Mouse (Mus musculus): ENCODE data around the gene Nsun2. TPM values are rescaled to one million over a fixed set of nuclear protein-coding genes. Genes with fewer than 3 reads are reported as not detected.

Gene Nsun2
- total RNA-seq (2014; rRNA removed; ENCODE audit: low replicate concordance) = 21.7 and 21.8 TPM in 2 replicates
- polyA plus RNA-seq (2015; fragmentation: Nextera tagmentation; extraction: Ambion mirVana) = 34.2 and 34.3 TPM in 2 replicates

DNA sequence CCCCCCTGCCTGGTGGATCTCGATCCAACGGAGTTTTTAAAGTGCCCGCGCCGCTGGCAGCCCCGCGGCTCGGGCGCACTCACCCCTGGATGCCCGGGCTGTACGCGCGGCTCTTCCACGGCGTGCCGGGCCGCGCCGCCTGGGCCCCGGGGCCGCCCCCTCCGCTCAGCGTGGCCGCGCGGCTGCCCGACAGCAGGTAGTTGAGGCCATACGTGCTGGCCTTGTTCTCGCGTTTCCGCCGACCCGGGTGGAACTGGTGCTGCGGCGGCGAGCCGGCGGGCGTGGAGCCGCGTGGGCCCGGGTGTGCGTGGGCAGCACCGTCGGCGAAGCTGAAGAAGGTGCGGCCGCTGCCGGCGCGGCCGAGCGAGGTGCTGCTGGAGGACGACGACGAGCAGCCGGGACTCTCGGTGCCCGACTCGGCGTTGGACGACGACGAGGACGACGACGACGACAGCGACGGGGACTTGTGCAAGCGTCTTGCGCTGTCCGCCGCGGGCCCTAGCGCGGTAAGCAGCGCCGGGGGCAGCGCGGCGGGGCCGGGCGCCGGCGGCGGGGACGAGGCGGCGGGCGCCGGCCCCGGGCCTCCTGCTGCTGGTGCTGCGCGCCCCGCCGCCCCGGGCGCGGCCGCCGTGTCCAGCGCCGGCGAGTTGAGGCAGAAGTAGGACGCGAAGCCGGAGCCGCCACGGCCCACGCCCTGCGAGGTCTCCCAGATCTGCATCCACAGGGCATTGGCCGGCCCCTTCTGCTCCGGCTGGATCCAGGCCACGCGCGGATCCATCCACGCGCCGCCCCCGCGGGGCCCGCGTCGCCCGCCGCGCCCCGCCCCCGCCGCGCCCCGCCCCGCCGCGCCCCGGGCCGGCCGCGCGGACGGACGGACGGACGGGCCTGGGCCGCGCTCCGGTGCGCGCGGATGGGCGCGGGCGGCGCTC, at the start of gene Nsun2:
Gene Nsun2 (plus strand): TSS at position 342 of the 929 bp plus-strand sequence.
- no peak for TF ChIP-seq CTCF (IDR thresholded peaks at IDR 0.05; ENCODE audit: low read depth)
- TF ChIP-seq EP300 (IDR thresholded peaks at IDR 0.05; ENCODE audit: low read depth) = no peak
- Histone ChIP-seq H3K9me3 (replicated peaks; ENCODE audit: control insufficient read depth, low read length) (no peaks in the 10 kb centered on the region), H3K4me3 (ENCODE audit: low read depth, low read length) (peak within 1 kb of the TSS; percentile 93), H3K4me1 (ENCODE audit: control insufficient read depth, insufficient read depth) (peaks cover 31% of the 10 kb centered on the region), H3K27ac (ENCODE audit: low read depth) (peak within 1 kb of the TSS; percentile 97), H3K9ac (replicated peaks; ENCODE audit: low read depth, low read length) (peak within 1 kb of the TSS; percentile 86), H3K4me2 (ENCODE audit: low read depth, low read length) (peak within 1 kb of the TSS; percentile 72), H3K27me3 (ENCODE audit: control insufficient read depth, insufficient read depth, low read length) (no peaks in the 10 kb centered on the region), H3K36me3 (replicated peaks; ENCODE audit: control insufficient read depth, insufficient read depth, low read length) (no peaks in the 10 kb centered on the region)
- no peak for DNase-seq (ENCODE audit: low spot score)
- WGBS = under 1% methylated on average over 93 of the region's 155 CpGs
- peak; percentile 14 for ATAC-seq (ENCODE audit: insufficient read depth, low read depth)

DNA sequence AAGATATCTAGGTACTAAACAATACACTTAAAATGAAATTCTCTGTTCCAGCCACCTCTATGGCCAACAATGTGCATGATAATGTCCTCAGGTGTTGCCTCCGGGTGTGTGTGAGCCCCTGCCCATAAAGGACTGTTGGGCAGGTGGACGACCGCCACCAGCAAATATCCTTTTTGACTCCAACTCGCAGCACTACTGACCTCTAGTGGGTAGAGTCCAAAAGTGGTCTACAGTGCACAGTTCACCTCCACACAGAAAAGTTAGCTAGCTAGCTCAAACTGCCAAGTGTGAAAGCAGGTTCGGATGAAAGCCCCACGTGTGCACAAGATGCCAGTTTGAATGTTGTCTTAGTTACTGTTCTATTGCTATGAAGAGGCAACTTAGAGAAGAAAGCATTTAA, 48.2 kb upstream of the Nsun2 start:
- H3K27ac ChIP-seq (ENCODE audit: low read depth) = no peak overlapping the region
- TF ChIP-seq CTCF (IDR thresholded peaks at IDR 0.05; ENCODE audit: low read depth) (peak; percentile 82), EP300 (IDR thresholded peaks at IDR 0.05; ENCODE audit: low read depth) (no peak)
- no peak overlapping the region for H3K4me2 ChIP-seq (ENCODE audit: low read depth, low read length)
- 10% methylated on average over 6 of the region's 6 CpGs for whole genome bisulfite sequencing
- DNase-seq (ENCODE audit: low spot score) (peak; percentile 65), ATAC-seq (ENCODE audit: insufficient read depth, low read depth) (no peak)
- no peak overlapping the region for H3K4me3 ChIP-seq (ENCODE audit: low read depth, low read length)
- peaks cover 26% of the 10 kb centered on the region for H3K4me1 ChIP-seq (ENCODE audit: control insufficient read depth, insufficient read depth)
- H3K27me3 ChIP-seq (ENCODE audit: control insufficient read depth, insufficient read depth, low read length) = peaks cover 21% of the 10 kb centered on the region; the same call in 1 of the 2 replicates
- no peaks in the 10 kb centered on the region for H3K9me3 ChIP-seq (replicated peaks; ENCODE audit: control insufficient read depth, low read length)
- H3K9ac ChIP-seq (replicated peaks; ENCODE audit: low read depth, low read length) = no peak overlapping the region
- H3K36me3 ChIP-seq (replicated peaks; ENCODE audit: control insufficient read depth, insufficient read depth, low read length) = no peaks in the 10 kb centered on the region

DNA sequence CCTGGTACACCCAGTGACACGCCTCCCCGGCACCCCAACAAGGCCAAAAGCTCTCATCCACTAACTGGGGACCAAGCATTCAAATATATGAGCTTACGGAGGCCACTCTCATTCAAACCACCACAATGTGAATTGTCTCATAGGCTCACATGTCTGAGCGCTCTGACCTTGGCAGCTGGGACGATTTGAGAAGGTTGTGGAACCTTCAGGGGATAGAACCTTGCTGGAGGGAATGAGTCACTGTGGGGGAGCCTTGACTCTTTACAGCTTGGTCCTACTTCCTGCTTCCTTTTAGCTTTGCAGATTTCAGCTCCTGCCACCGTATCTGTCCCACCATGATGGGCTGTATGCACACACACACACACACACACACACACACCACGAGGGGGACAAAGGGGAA, 47.7 kb upstream of the Nsun2 start:
- Histone ChIP-seq H3K9me3 (replicated peaks; ENCODE audit: control insufficient read depth, low read length) (no peaks in the 10 kb centered on the region), H3K4me2 (ENCODE audit: low read depth, low read length) (no peak overlapping the region), H3K9ac (replicated peaks; ENCODE audit: low read depth, low read length) (no peak overlapping the region), H3K4me3 (ENCODE audit: low read depth, low read length) (no peak overlapping the region), H3K27ac (ENCODE audit: low read depth) (no peak overlapping the region), H3K27me3 (ENCODE audit: control insufficient read depth, insufficient read depth, low read length) (peaks cover 21% of the 10 kb centered on the region; the same call in 1 of the 2 replicates), H3K4me1 (ENCODE audit: control insufficient read depth, insufficient read depth) (peaks cover 23% of the 10 kb centered on the region), H3K36me3 (replicated peaks; ENCODE audit: control insufficient read depth, insufficient read depth, low read length) (no peaks in the 10 kb centered on the region)
- WGBS = 49% methylated on average over 7 of the region's 7 CpGs
- no peak for ATAC-seq (ENCODE audit: insufficient read depth, low read depth)
- DNase-seq (ENCODE audit: low spot score) = no peak
- TF ChIP-seq CTCF (IDR thresholded peaks at IDR 0.05; ENCODE audit: low read depth) (no peak), EP300 (IDR thresholded peaks at IDR 0.05; ENCODE audit: low read depth) (no peak)

DNA sequence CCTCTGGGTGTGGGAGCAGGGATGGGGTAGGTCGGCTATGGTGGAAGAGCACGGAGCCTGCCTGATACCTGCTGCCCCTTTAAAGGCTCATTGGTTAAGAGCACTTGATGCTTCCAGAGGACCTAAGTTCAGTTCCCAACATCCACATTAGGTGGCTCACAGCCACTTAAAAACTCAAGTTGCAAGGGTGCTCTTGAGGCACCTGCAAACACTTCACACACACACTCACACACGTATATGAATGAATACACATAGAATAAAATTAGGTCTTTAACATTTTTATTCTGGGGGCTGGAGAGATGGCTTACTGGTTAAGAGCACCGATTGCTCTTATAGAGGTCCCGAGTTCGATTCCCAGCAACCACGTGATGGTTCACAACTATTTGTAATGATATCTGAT, 46.4 kb upstream of the Nsun2 start:
- H3K4me1 ChIP-seq (ENCODE audit: control insufficient read depth, insufficient read depth) = peaks cover 12% of the 10 kb centered on the region
- DNase-seq (ENCODE audit: low spot score) (no peak), ATAC-seq (ENCODE audit: insufficient read depth, low read depth) (no peak)
- no peaks in the 10 kb centered on the region for H3K9me3 ChIP-seq (replicated peaks; ENCODE audit: control insufficient read depth, low read length)
- H3K4me2 ChIP-seq (ENCODE audit: low read depth, low read length) = no peak overlapping the region
- peaks cover 21% of the 10 kb centered on the region; the same call in 1 of the 2 replicates for H3K27me3 ChIP-seq (ENCODE audit: control insufficient read depth, insufficient read depth, low read length)
- H3K27ac ChIP-seq (ENCODE audit: low read depth) = no peak overlapping the region
- H3K4me3 ChIP-seq (ENCODE audit: low read depth, low read length) = no peak overlapping the region
- 83% methylated on average over 7 of the region's 7 CpGs for WGBS
- no peak overlapping the region for H3K9ac ChIP-seq (replicated peaks; ENCODE audit: low read depth, low read length)
- no peak for TF ChIP-seq CTCF (IDR thresholded peaks at IDR 0.05; ENCODE audit: low read depth)
- TF ChIP-seq EP300 (IDR thresholded peaks at IDR 0.05; ENCODE audit: low read depth) = no peak
- no peaks in the 10 kb centered on the region for H3K36me3 ChIP-seq (replicated peaks; ENCODE audit: control insufficient read depth, insufficient read depth, low read length)

DNA sequence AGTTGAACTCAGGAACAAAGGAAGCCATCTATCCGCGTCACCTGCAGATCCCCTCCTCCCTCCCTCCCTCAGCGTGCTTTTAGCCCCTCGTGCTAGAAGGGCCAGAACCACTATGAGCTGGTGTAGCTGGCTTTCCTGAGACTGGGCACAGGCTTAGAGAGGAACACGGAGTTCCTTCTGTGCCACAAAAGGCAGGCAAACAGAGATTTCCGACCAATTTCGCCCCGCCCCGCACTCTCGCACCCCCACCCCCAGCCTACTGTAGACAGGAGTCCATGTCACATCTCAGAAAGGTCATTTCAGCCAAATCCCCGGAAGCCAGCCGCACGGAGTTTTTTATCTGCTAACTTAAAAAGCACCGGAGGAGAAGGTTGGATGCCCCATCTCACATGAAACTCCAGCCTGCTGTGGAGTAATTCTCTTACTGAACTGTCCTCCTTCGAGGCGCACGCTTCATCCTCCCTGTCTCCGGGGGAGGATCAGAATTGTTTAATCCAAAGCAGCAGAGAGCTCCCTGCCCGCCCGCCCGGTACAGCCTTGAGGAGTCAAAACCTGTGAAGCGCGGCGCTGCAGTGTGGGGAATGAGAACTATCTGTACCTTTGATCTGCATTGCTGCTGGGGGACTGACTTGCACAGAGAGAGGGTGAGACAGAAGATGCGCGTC, 45.8 kb upstream of the Nsun2 start:
- no peak for ATAC-seq (ENCODE audit: insufficient read depth, low read depth)
- Histone ChIP-seq H3K4me3 (ENCODE audit: low read depth, low read length) (peak overlapping the region; percentile 25), H3K27ac (ENCODE audit: low read depth) (no peak overlapping the region), H3K4me2 (ENCODE audit: low read depth, low read length) (peak overlapping the region; percentile 59), H3K4me1 (ENCODE audit: control insufficient read depth, insufficient read depth) (peaks cover 9% of the 10 kb centered on the region), H3K36me3 (replicated peaks; ENCODE audit: control insufficient read depth, insufficient read depth, low read length) (no peaks in the 10 kb centered on the region), H3K9me3 (replicated peaks; ENCODE audit: control insufficient read depth, low read length) (no peaks in the 10 kb centered on the region), H3K9ac (replicated peaks; ENCODE audit: low read depth, low read length) (no peak overlapping the region; the same call in 1 of the 2 replicates), H3K27me3 (ENCODE audit: control insufficient read depth, insufficient read depth, low read length) (peaks cover 21% of the 10 kb centered on the region; the same call in 1 of the 2 replicates)
- WGBS = 2% methylated on average over 26 of the region's 26 CpGs
- no peak for DNase-seq (ENCODE audit: low spot score)
- TF ChIP-seq EP300 (IDR thresholded peaks at IDR 0.05; ENCODE audit: low read depth) (no peak), CTCF (IDR thresholded peaks at IDR 0.05; ENCODE audit: low read depth) (no peak)
